Mouse (Mus musculus): ENCODE results near the gene Apobec1. TPM values are rescaled to one million over a fixed set of nuclear protein-coding genes. Genes with fewer than 3 reads are reported as not detected.

Apobec1 gene
- total RNA-seq (2012; rRNA removed) (32.2 and 39.6 TPM in 2 replicates), total RNA-seq (2014; rRNA removed) (42.6 and 46.2 TPM in 2 replicates), polyA plus RNA-seq (2012; ENCODE audit: insufficient read length, low read depth) (34.4 and 41.9 TPM in 2 replicates)

- Histone ChIP-seq H3K36me3 (replicated peaks in 1 of 2; ENCODE audit: control insufficient read depth in 1 of 2, insufficient read depth in 1 of 2, low read length in 1 of 2) (peaks cover 7 to 16% of the 10 kb centered on the region in 2 experiments), H3K27me3 (replicated peaks) (no peaks in the 10 kb centered on the region), H3K4me1 (ENCODE audit: control insufficient read depth in 1 of 2, insufficient read depth in 2 of 2) (peaks cover 2 to 16% of the 10 kb centered on the region in 2 experiments; a peak in 2 of 4 replicates), H3K4me3 (replicated peaks in 1 of 3; ENCODE audit: low read depth in 2 of 3, low read length in 2 of 3, poor library complexity in 1 of 3) (peak within 1 kb of the TSS; percentile 66 to 98 (median 71)), H3K9ac (ENCODE audit: insufficient read depth, low read depth) (peak within 1 kb of the TSS; percentile 95), H3K79me2 (replicated peaks; ENCODE audit: control insufficient read depth, extremely low read depth, insufficient read depth, poor library complexity, severe bottlenecking) (peaks cover 39% of the 10 kb centered on the region), H3K4me2 (ENCODE audit: insufficient read depth, low read depth, poor library complexity, severe bottlenecking) (peak within 1 kb of the TSS; percentile 39), H3K27ac (ENCODE audit: insufficient read depth, low read depth) (peak within 1 kb of the TSS; percentile 95), H3K9me3 (replicated peaks; ENCODE audit: low read length) (no peaks in the 10 kb centered on the region)
- peak; percentile 95 for DNase-seq (ENCODE audit: extremely low read depth)
- dilution Hi-C loops (cut with MboI; ENCODE audit: extremely low pct_ligation_motif_present, extremely low pct_unique_long_range_greater_than_20kb, low sequenced_read_pairs): no loop called here
- in situ Hi-C loops (cut with MboI; ENCODE audit: low pct_ligation_motif_present, low pct_unique_long_range_greater_than_20kb, low sequenced_read_pairs): no loop called here
- TF ChIP-seq POLR2A (IDR thresholded peaks at IDR 0.05; ENCODE audit: low read depth, low read length): peak; percentile 76
- peak; percentile 85 for TF ChIP-seq NELFE (IDR thresholded peaks at IDR 0.05; ENCODE audit: low read depth, low read length)
- TF ChIP-seq ZMIZ1 (IDR thresholded peaks at IDR 0.05; ENCODE audit: low read depth, low read length): peak; percentile 81
- TF ChIP-seq MXI1 (IDR thresholded peaks at IDR 0.05; ENCODE audit: low read depth, low read length): peak; percentile 89
- 0 out of 2 replicates have a peak, but pooled peaks have one; percentile 35 for TF ChIP-seq MAZ (IDR thresholded peaks at IDR 0.05; ENCODE audit: low read depth, low read length)
- TF ChIP-seq HCFC1 (IDR thresholded peaks at IDR 0.05; ENCODE audit: low read depth, low read length): peak; percentile 40; the same call in 1 of the 2 replicates
- TF ChIP-seq TBP (conservative IDR thresholded peaks at IDR 0.05; ENCODE audit: low read depth, low read length): peak; percentile 85
- no peak for TF ChIP-seq MYC (IDR thresholded peaks at IDR 0.05; ENCODE audit: low read depth, low read length)
- TF ChIP-seq RAD21 (IDR thresholded peaks at IDR 0.05; ENCODE audit: low read depth, low read length): no peak
- TF ChIP-seq IRF4 (IDR thresholded peaks at IDR 0.05; ENCODE audit: low read depth, low read length): peak; percentile 85
- peak; percentile 81 for TF ChIP-seq ETS1 (conservative IDR thresholded peaks at IDR 0.05; ENCODE audit: low read depth, low read length)
- TF ChIP-seq POLR2AphosphoS2 (IDR thresholded peaks at IDR 0.05; ENCODE audit: low read depth, low read length): peak; percentile 60; the same call in 1 of the 2 replicates
- TF ChIP-seq CTCF (conservative IDR thresholded peaks at IDR 0.05 in 1 of 2, IDR thresholded peaks at IDR 0.05 in 1 of 2; ENCODE audit: low read depth in 2 of 2, low read length in 2 of 2): no peak
- TF ChIP-seq MEF2A (IDR thresholded peaks at IDR 0.05; ENCODE audit: borderline replicate concordance, low read depth, low read length): peak; percentile 76; the same call in 1 of the 2 replicates
- peak; percentile 48; the same call in 1 of the 2 replicates for TF ChIP-seq UBTF (IDR thresholded peaks at IDR 0.05; ENCODE audit: low read depth, low read length)
- TF ChIP-seq SIN3A (IDR thresholded peaks at IDR 0.05; ENCODE audit: low read length): peak; percentile 95
- TF ChIP-seq NRF1 (IDR thresholded peaks at IDR 0.05; ENCODE audit: low read depth, low read length): 0 out of 2 replicates have a peak, but pooled peaks have one; percentile 8
- TF ChIP-seq JUND (conservative IDR thresholded peaks at IDR 0.05; ENCODE audit: low read depth, low read length): no peak
- TF ChIP-seq ELF1 (IDR thresholded peaks at IDR 0.05; ENCODE audit: low read depth, low read length): peak; percentile 42; the same call in 1 of the 2 replicates
- TF ChIP-seq ZKSCAN1 (IDR thresholded peaks at IDR 0.05; ENCODE audit: borderline replicate concordance, low read depth, low read length): no peak
- TF ChIP-seq CHD2 (IDR thresholded peaks at IDR 0.05; ENCODE audit: low read length): 0 out of 2 replicates have a peak, but pooled peaks have one; percentile 24
- TF ChIP-seq BHLHE40 (IDR thresholded peaks at IDR 0.05; ENCODE audit: low read depth, low read length): peak; percentile 88
- no peak for TF ChIP-seq GABPA (IDR thresholded peaks at IDR 0.05; ENCODE audit: insufficient replicate concordance, low read depth, low read length)
- peak; percentile 64 for TF ChIP-seq TCF12 (IDR thresholded peaks at IDR 0.05; ENCODE audit: low read depth, low read length)
- TF ChIP-seq CHD1 (IDR thresholded peaks at IDR 0.05; ENCODE audit: low read depth, low read length): peak; percentile 35
Observed at GRCm38 (mm10) chr6:122602242-122602991, at the start of gene Apobec1. Gene Apobec1, minus strand, starts transcription at chr6:122602444.

Measured in CH12.LX (cell line).